Mouse (Mus musculus): ENCODE results near the gene Slco1a1.
"Not testable (repeated sequence)": the region's sequence is repeated elsewhere in the genome, so short reads cannot be mapped to it uniquely, and the experiment has no call there.

Gene Slco1a1

GRCm38 (mm10) chr6:141946862-141947261 lies at the start of gene Slco1a1:
Gene Slco1a1, minus strand, starts transcription at chr6:141946962.
- DNase-seq = no peak

GRCm38 (mm10) chr6:141986772-141987171 lies 40.0 kb upstream of the Slco1a1 start:
- no peak for DNase-seq

- DNase-seq = no peak
These were observed 37.9 kb upstream of the Slco1a1 start for GRCm38 (mm10) chr6:141984644-141985043.

- no peak for DNase-seq
These were observed 15.7 kb upstream of the Slco1a1 start for GRCm38 (mm10) chr6:141962420-141962819.

- DNase-seq = no peak
These were observed 15.1 kb upstream of the Slco1a1 start for GRCm38 (mm10) chr6:141961861-141962260.

- no peak for DNase-seq
These were observed 13.7 kb upstream of the Slco1a1 start for GRCm38 (mm10) chr6:141960482-141960881.

GRCm38 (mm10) chr6:141940451-141940850 lies 6.3 kb downstream of the Slco1a1 start:
- no peak for DNase-seq

- no peak for DNase-seq
These were observed 48.6 kb downstream of the Slco1a1 start for GRCm38 (mm10) chr6:141898197-141898596.

- DNase-seq = no peak
These were observed 57.0 kb downstream of the Slco1a1 start for GRCm38 (mm10) chr6:141889723-141890122.

GRCm38 (mm10) chr6:141888248-141888647 lies 58.5 kb downstream of the Slco1a1 start:
- no peak for DNase-seq

- no peak for DNase-seq
These were observed 64.2 kb downstream of the Slco1a1 start for GRCm38 (mm10) chr6:141882581-141882980.

- not testable (repeated sequence) for DNase-seq
These were observed 71.0 kb downstream of the Slco1a1 start for GRCm38 (mm10) chr6:141875742-141876141.

- no peak for DNase-seq
These were observed 75.1 kb downstream of the Slco1a1 start for GRCm38 (mm10) chr6:141871711-141872110.

GRCm38 (mm10) chr6:141868735-141869134 lies 78.0 kb downstream of the Slco1a1 start:
- no peak for DNase-seq

GRCm38 (mm10) chr6:141866026-141866425 lies 80.7 kb downstream of the Slco1a1 start:
- DNase-seq = no peak

GRCm38 (mm10) chr6:141857735-141858531 lies 88.8 kb downstream of the Slco1a1 start:
- no peak for DNase-seq
